Mouse (Mus musculus) stomach, postnatal 0 days (tissue): Measurements from ENCODE around the gene Susd3. TPM values are rescaled to one million over a fixed set of nuclear protein-coding genes. Genes with fewer than 3 reads are reported as not detected.
A peak's percentile ranks its signal among the peaks of the same experiment; 100 is the strongest.

Experiments used
- ATAC-seq: fragments of 200-750 bp; cut with Nextera tagmentation; 2 replicates; pipeline ENCODE4 v1.8.0; 2017; ENCODE audit not compliant: low FRiP score, low TSS enrichment
- DNase-seq: peaks from one replicate; pipeline ENCODE4 v3.0.0-alpha.2; 2016; ENCODE audit warnings: low spot score
- H3K27ac ChIP-seq: fragments of 300-500 bp; sonication (generic); replicated peaks from 2 replicates; pipeline ENCODE4 v1.5.1; 2014; ENCODE audit warnings: mild to moderate bottlenecking, control low read depth
- H3K27me3 ChIP-seq: fragments of 300-500 bp; sonication (generic); 2 replicates; pipeline ENCODE4 v1.6.1; 2014; ENCODE audit warnings: low read length; ENCODE audit not compliant: control insufficient read depth, insufficient read depth
- H3K36me3 ChIP-seq: fragments of 300-500 bp; sonication (generic); 2 replicates; pipeline ENCODE4 v1.6.1; 2014; ENCODE audit warnings: low read length, mixed read lengths; ENCODE audit not compliant: control insufficient read depth, insufficient read depth
- H3K4me1 ChIP-seq: fragments of 300-500 bp; sonication (generic); replicated peaks from 2 replicates; pipeline ENCODE4 v1.6.1; 2014; ENCODE audit warnings: antibody characterized with exemption; ENCODE audit not compliant: control insufficient read depth, insufficient read depth
- H3K4me2 ChIP-seq: fragments of 300-500 bp; sonication (generic); replicated peaks from 2 replicates; pipeline ENCODE4 v1.6.1; 2014; ENCODE audit warnings: low read depth, mild to moderate bottlenecking, control low read depth, moderate library complexity
- H3K4me3 ChIP-seq: fragments of 300-500 bp; sonication (generic); 2 replicates; pipeline ENCODE4 v1.5.1; 2014; ENCODE audit warnings: low read depth, low read length, control low read depth
- H3K9ac ChIP-seq: fragments of 300-500 bp; sonication (generic); 2 replicates; pipeline ENCODE4 v1.6.1; 2014; ENCODE audit warnings: mild to moderate bottlenecking, low read length, control low read depth, mixed read lengths
- H3K9me3 ChIP-seq: fragments of 300-500 bp; sonication (generic); 2 replicates; pipeline ENCODE4 v1.6.1; 2016; ENCODE audit warnings: low read length; ENCODE audit not compliant: control insufficient read depth
- CTCF ChIP-seq: IDR thresholded peaks from 2 replicates; pipeline ENCODE4 v1.5.1; 2016; ENCODE audit warnings: antibody characterized with exemption, low read depth, mild to moderate bottlenecking, moderate library complexity
- EP300 ChIP-seq: optimal IDR thresholded peaks from 2 replicates; pipeline ENCODE3; 2016; ENCODE audit warnings: antibody characterized with exemption
- WGBS: fragments of 180-500 bp; shearing (Covaris S2); extraction: QIAGEN DNeasy Blood & Tissue Kit; methylation state at CpG from one replicate; pipeline ENCODE4 v1.1.7; 2014; 5-methylcytosine and 5-hydroxymethylcytosine counted together
- polyA plus RNA-seq: library from polyadenylated mRNA; unstranded; fragments of >200 nt; fragmentation: Nextera tagmentation; extraction: Ambion mirVana; gene quantifications from 2 replicates; pipeline ENCODE4 v1.2.1, GENCODE M21; 2015

Gene Susd3
- polyA plus RNA-seq, 1 experiment from 2014 or later, result 1.2 TPM

DNA sequence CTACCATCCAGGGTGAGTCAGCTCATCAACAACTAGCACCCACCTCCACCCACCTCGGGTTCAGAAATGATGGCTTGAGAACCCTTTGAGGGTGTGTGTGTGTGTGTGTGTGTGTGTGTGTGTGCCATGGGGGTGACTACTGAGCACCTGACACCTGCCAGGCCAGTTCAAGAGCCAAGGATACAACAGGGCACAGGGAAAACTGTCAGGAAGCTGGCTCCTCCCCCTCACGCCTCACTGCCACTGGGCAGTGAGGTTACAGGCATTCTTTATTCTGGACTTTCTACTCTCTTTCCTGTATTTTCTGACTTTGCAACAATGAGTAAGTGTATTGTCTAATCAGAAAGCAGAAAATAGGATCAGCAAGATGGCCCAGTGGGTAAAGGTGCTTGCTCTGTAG, 1.1 kb upstream of the Susd3 start:
- ATAC-seq, result no peak
- Histone ChIP-seq H3K9me3 (no peaks in the 10 kb centered on the region), H3K4me3 (no peak overlapping the region), H3K4me1 (0 out of 2 replicates have a peak, but pooled peaks cover 3% of the 10 kb centered on the region), H3K4me2 (no peak overlapping the region), H3K9ac (no peak overlapping the region), H3K27ac (no peak overlapping the region), H3K27me3 (no peaks in the 10 kb centered on the region; the same call in 1 of the 2 replicates), H3K36me3 (no peaks in the 10 kb centered on the region)
- no peak for TF ChIP-seq CTCF
- TF ChIP-seq EP300, result no peak
- no peak for DNase-seq
- WGBS, result 57% methylated on average over 2 of the region's 2 CpGs

DNA sequence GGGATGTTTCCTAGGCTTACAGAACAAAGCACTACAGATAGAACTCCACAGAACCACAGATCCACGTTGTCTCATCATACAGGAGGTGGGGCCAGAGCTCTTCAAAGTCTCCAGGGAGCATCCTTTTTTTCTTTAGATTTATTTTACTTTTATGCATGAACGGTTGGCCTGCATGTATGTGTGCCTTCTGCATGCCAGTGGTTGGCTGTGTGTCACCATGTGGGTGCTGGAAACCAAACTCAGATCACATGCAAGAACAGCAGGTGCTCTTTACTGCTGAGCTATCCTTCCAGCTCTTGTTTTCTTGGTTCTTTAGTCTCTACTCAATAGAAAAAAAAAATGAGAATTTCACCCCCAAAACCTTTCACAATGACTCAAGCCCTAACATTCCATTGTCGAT, 417 bp upstream of the Susd3 start:
- H3K9me3 ChIP-seq, result no peaks in the 10 kb centered on the region
- no peaks in the 10 kb centered on the region; the same call in 1 of the 2 replicates for H3K27me3 ChIP-seq
- no peak overlapping the region for H3K4me3 ChIP-seq
- TF ChIP-seq EP300, result no peak
- no peak for TF ChIP-seq CTCF
- no peak overlapping the region for H3K9ac ChIP-seq
- DNase-seq (no peak), ATAC-seq (no peak)
- H3K4me2 ChIP-seq, result no peak overlapping the region
- H3K4me1 ChIP-seq, result 0 out of 2 replicates have a peak, but pooled peaks cover 3% of the 10 kb centered on the region
- WGBS, result 50% methylated on average over 3 of the region's 3 CpGs
- no peaks in the 10 kb centered on the region for H3K36me3 ChIP-seq
- H3K27ac ChIP-seq, result no peak overlapping the region

DNA sequence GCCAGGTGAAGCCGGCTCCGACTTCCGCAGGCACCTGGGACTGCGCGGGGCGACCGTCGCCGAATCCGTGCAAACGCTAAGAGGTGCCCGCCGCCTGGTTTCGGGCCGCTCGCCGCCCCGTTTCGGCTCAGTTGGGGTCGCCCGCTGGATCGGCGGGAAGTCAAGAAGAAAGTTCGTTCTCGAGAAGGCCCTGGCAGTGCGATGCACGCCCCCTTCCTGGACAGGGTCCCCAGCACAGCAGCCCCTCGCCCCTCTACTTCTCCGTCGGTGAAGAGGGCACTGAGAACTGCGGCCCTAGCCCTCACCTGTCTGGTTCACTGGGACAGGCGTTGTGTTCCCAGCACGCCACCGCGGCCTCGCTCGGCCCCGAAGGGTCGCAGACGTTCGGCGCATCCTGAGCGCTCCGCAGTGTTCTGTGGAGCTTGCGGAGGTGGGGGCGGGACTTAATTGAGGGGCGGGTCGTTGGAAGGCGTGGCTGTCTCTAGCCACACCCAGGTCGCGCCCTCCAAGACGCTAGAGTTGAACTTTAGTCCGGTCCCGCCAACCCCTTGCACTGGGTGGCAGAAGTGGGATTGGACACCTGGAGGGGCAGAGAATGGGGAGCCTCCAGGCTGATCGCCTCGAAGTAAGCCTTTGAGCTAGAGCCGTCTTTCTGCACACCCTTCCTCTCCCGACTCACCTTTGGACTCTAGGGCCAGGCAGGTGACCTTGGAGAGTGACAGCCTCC, 603 bp downstream of the Susd3 start:
- TF ChIP-seq CTCF (no peak), EP300 (no peak)
- DNase-seq, result peak; percentile 60
- Histone ChIP-seq H3K4me2 (peak overlapping the region; percentile 76), H3K27ac (no peak overlapping the region), H3K9me3 (no peaks in the 10 kb centered on the region), H3K4me1 (0 out of 2 replicates have a peak, but pooled peaks cover 3% of the 10 kb centered on the region), H3K36me3 (no peaks in the 10 kb centered on the region), H3K4me3 (peak overlapping the region; percentile 40), H3K9ac (peak overlapping the region; percentile 43), H3K27me3 (no peaks in the 10 kb centered on the region; the same call in 1 of the 2 replicates)
- ATAC-seq, result peak; percentile 55
- 2% methylated on average over 58 of the region's 58 CpGs for WGBS

DNA sequence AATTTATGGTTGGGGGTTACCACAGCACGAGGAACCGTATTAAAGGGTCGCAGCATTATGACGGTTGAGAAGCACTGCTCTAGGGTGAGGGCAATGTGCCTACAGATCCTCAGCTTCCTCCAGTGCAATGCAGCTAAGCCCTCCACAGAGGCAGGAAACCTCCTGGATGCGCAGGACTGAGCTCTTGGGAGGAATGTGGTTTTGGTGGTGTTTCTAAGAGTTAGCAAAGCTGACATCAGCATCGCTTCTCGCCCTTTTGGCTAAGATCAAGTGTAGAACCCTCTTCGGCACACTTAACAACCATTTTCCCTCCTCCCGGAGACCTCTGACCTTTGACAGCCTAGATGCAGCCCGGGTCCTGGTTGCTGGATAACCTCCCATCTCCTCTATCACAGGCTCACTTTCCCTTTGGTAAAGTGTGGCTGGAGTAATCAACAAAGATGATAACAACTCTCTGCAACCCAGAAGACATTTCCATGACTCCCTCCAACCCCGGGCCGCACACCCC, 1.2 kb downstream of the Susd3 start:
- no peak overlapping the region for H3K27ac ChIP-seq
- ATAC-seq, result no peak

DNA sequence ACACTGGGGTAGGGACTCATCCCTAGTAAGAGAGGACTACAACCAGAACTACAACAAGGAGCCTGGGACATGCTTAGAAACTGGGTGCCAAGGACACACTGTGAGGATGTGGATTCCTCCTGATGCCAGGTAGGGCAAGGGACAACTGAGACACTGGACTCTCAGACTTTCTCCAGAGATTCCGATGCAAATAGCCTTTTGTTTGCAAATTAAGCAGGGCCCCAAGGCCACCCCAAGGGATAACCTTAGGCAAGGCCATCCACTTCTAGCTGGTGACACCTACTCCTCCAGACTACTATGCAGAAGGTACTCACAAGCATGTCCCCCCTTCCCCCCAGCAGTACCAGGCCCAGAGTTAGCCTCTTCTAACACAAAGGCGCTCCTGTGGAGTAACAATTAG, 1.9 kb downstream of the Susd3 start:
- no peaks in the 10 kb centered on the region for H3K36me3 ChIP-seq
- TF ChIP-seq EP300, result no peak
- H3K9ac ChIP-seq, result no peak overlapping the region
- DNase-seq, result no peak
- WGBS, result 71% methylated on average over 2 of the region's 2 CpGs
- no peaks in the 10 kb centered on the region for H3K9me3 ChIP-seq
- no peak overlapping the region for H3K27ac ChIP-seq
- 0 out of 2 replicates have a peak, but pooled peaks cover 3% of the 10 kb centered on the region for H3K4me1 ChIP-seq
- H3K27me3 ChIP-seq, result no peaks in the 10 kb centered on the region; the same call in 1 of the 2 replicates
- H3K4me3 ChIP-seq, result no peak overlapping the region
- ATAC-seq, result no peak
- H3K4me2 ChIP-seq, result no peak overlapping the region

More for the DNA sequence above, 1.2 kb downstream of the Susd3 start:
- no peak for TF ChIP-seq EP300
- H3K36me3 ChIP-seq, result no peaks in the 10 kb centered on the region
- peak overlapping the region; percentile 43; the same call in 1 of the 2 replicates for H3K9ac ChIP-seq
- H3K27me3 ChIP-seq, result no peaks in the 10 kb centered on the region; the same call in 1 of the 2 replicates
- DNase-seq, result no peak
- WGBS, result 39% methylated on average over 12 of the region's 12 CpGs
- peak overlapping the region; percentile 40 for H3K4me3 ChIP-seq
- no peaks in the 10 kb centered on the region for H3K9me3 ChIP-seq
- 0 out of 2 replicates have a peak, but pooled peaks cover 3% of the 10 kb centered on the region for H3K4me1 ChIP-seq
- peak overlapping the region; percentile 76 for H3K4me2 ChIP-seq

DNA sequence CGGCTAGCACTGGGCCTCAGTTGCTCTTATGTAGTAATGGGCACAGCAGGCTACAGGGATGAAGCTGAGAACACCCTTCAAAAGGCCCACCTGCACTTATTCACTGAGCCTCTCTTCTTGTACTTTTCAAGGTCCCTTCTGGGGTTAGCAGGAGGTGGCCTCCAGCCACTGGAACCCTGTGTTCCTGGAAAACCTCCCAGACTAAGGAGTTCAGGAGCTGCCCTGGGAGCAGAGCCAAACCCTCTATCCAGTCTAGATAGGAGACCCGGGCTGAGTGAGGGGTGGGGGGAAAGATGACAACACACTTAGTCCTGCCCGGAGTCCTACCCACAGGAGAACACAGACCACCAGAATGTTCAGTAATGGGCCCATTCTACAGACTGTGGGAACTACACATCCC, 2.5 kb downstream of the Susd3 start:
- DNase-seq, result no peak
- Histone ChIP-seq H3K27me3 (no peaks in the 10 kb centered on the region; the same call in 1 of the 2 replicates), H3K36me3 (no peaks in the 10 kb centered on the region), H3K4me1 (0 out of 2 replicates have a peak, but pooled peaks cover 3% of the 10 kb centered on the region), H3K9ac (no peak overlapping the region), H3K27ac (no peak overlapping the region), H3K4me2 (no peak overlapping the region), H3K4me3 (no peak overlapping the region), H3K9me3 (no peaks in the 10 kb centered on the region)
- TF ChIP-seq CTCF (no peak), EP300 (no peak)
- ATAC-seq, result no peak
- 66% methylated on average over 3 of the region's 3 CpGs for WGBS
